Mouse (Mus musculus) ES-Bruce4 (cell line): ENCODE measurements around the gene Mtus2.

Experiments used
- CTCF ChIP-seq: IDR thresholded peaks from one replicate; pipeline ENCODE4 v1.8.1; 2011; ENCODE audit warnings: low read depth, low read length
- POLR2A ChIP-seq: IDR thresholded peaks from one replicate; pipeline ENCODE4 v1.8.1; 2011; ENCODE audit warnings: low read length; ENCODE audit not compliant: insufficient read depth

DNA sequence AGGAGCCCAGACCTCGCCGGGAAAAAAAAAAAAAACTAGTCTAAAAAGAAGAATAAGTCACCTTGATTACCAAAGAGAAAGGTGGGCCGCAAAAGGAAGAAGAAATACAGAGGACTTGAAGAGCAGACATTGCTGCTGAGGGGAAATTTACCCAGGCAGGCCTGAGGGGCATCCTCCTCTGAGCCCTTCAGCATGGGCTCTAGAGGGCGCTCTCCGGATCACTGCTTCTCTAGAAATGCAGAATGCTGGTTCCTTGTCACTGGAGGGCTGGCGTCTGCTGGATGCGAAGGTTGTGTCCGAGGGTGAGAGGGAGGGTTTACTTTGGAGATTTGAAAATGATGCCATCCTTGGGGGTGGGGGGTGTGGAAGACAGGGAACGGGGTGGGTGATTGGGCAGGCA lies 279.5 kb downstream of the Mtus2 start:
- TF ChIP-seq CTCF (peak; percentile 75), POLR2A (no peak)
